Mouse (Mus musculus) layer of hippocampus, adult 11-12 months (tissue): ENCODE data around the gene Fam186b.

Experiments
- DNase-seq: peaks from one replicate; pipeline ENCODE4 v3.0.0; 2022; ENCODE audit warnings: low spot score

Fam186b gene

DNA sequence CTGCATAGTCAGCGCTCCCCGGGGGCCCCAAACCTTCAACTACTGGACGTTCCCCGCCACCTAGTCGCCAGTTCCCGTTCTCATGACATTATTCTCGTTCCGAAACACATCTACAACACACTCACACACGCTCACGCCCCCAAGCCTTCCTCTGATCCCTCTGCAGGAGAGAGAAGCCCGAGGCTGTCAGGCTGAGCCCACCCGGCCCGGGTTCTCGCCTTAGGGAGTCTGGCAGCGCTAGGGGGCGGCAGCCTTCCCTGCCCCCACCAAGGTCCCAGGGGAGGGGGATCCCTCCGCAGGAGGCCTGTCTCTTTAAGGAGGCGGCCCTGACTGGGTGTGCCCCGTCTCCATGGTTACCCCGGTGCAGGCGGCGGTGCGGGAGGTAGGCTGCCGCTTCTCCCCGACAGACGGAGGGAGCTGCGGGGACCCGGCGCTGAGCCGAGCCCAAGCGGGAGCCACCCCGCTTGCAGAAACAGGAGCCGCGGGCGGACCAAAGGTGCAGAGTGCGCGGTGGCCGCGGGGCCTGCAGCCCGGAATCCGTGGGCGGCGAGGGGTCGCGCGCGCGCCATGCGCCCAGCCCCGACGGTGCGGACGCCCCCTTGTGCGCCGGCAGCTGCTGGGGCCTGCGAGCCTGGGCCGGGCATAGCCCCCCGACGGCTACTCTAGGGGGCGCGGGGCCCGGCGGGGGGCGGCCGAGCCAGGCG is 71.3 kb downstream of the Fam186b start, which contains the start of gene Kcnh3:
Kcnh3 (plus strand) TSS at position 654 of the 704 bp plus-strand sequence.
- peak; percentile 75 for DNase-seq

- DNase-seq, result peak; percentile 58
Observed at GRCm38 (mm10) chr15:99223585-99224207, 72.0 kb downstream of the Fam186b start.

DNA sequence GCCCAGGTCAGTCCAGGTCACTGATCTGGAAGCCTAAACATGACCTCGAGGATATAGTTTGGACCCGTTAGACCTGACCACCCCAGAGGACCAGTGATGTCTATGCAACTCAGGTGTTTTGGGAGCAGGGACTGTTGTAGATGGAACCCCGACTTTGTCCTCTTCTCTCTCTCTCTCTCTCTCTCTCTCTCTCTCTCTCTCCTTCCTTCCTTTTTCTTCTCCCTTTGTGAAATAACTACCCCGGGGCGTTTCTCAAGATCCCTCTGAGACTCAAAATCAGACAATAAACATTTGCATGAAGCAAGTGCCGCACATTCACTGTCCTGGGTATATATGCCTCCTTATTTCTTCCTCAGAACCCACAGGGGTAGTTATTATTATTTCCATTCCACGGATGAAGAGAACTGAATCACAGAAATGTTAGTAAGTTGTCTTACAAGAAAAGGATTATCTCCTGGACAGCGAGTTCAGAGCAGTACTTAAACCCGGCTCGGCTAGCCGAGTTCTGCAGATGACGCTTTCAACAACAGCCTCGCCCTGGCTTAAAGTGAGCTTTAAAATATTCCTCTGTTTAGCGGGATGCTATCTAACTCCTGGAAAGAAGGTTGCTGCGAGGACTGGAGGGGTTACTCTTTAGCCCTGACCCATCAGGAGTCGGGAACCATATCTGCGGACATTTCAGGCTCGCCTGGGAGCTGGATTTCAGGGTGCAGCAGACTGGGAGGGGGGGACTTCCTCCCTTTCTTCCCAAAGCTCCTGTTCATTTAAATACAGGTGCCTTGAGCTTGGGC is 72.7 kb downstream of the Fam186b start:
- no peak for DNase-seq

- DNase-seq, result no peak
Observed at GRCm38 (mm10) chr15:99221315-99221952, 74.3 kb downstream of the Fam186b start.
